Mouse (Mus musculus) Muller cell, postnatal 12 days (primary cell): Measurements from ENCODE around the gene Hist3h2ba.
A peak's percentile ranks its signal among the peaks of the same experiment; 100 is the strongest.

ENCODE experiments used
- DNase-seq: peaks from one replicate; pipeline ENCODE4 v3.0.0-alpha.2; 2015; ENCODE audit errors: inconsistent ontology term

Gene Hist3h2ba

GRCm38 (mm10) chr11:58963543-58963942 is 14.8 kb downstream of the Hist3h2ba start:
- no peak for DNase-seq

GRCm38 (mm10) chr11:58964216-58964615 is 15.5 kb downstream of the Hist3h2ba start:
- DNase-seq: no peak

- DNase-seq: no peak
Observed at GRCm38 (mm10) chr11:58965001-58965760, 16.5 kb downstream of the Hist3h2ba start.

GRCm38 (mm10) chr11:58967346-58967745 is 18.6 kb downstream of the Hist3h2ba start:
- DNase-seq: no peak

GRCm38 (mm10) chr11:58968551-58968950 is 19.8 kb downstream of the Hist3h2ba start:
- DNase-seq: no peak

- DNase-seq: no peak
Observed at GRCm38 (mm10) chr11:58969027-58969426, 20.3 kb downstream of the Hist3h2ba start.

GRCm38 (mm10) chr11:58969659-58970058 is 20.9 kb downstream of the Hist3h2ba start:
- no peak for DNase-seq

- DNase-seq: no peak
Observed at GRCm38 (mm10) chr11:58970831-58971530, 22.3 kb downstream of the Hist3h2ba start.

- no peak for DNase-seq
Observed at GRCm38 (mm10) chr11:58971796-58972195, 23.1 kb downstream of the Hist3h2ba start.

GRCm38 (mm10) chr11:58974414-58974813 is 25.7 kb downstream of the Hist3h2ba start:
- no peak for DNase-seq

GRCm38 (mm10) chr11:58977150-58977549 is 28.4 kb downstream of the Hist3h2ba start:
- DNase-seq: peak; percentile 35

- no peak for DNase-seq
Observed at GRCm38 (mm10) chr11:58977607-58978026, 28.9 kb downstream of the Hist3h2ba start.

- DNase-seq: peak; percentile 60
Observed at GRCm38 (mm10) chr11:58978027-58978705, 29.4 kb downstream of the Hist3h2ba start, which contains the start of gene Trim11. Gene Trim11, plus strand, starts transcription at chr11:58978093.

GRCm38 (mm10) chr11:58978706-58979030 is 29.9 kb downstream of the Hist3h2ba start:
- no peak for DNase-seq

- no peak for DNase-seq
Observed at GRCm38 (mm10) chr11:58979183-58979582, 30.5 kb downstream of the Hist3h2ba start.

- peak; percentile 37 for DNase-seq
Observed at GRCm38 (mm10) chr11:58979661-58980060, 30.9 kb downstream of the Hist3h2ba start.

GRCm38 (mm10) chr11:58980381-58980990 is 31.8 kb downstream of the Hist3h2ba start:
- DNase-seq: no peak

- DNase-seq: no peak
Observed at GRCm38 (mm10) chr11:58981541-58982447, 33.1 kb downstream of the Hist3h2ba start.

GRCm38 (mm10) chr11:58982471-58983097 is 33.9 kb downstream of the Hist3h2ba start:
- no peak for DNase-seq

GRCm38 (mm10) chr11:58983691-58984341 is 35.1 kb downstream of the Hist3h2ba start:
- DNase-seq: no peak
